Mouse (Mus musculus) kidney, embryonic 14.5 days (tissue): ENCODE measurements around the gene Lgals7. TPM values are rescaled to one million over a fixed set of nuclear protein-coding genes. Genes with fewer than 3 reads are reported as not detected.

Source experiments
- ATAC-seq: fragments of 200-750 bp; cut with Nextera tagmentation; 2 replicates; pipeline ENCODE4 v1.8.0; 2017; ENCODE audit warnings: moderate number of reproducible peaks, mild to moderate bottlenecking, moderate TSS enrichment, moderate library complexity; ENCODE audit not compliant: low FRiP score, low TSS enrichment
- H3K27ac ChIP-seq: fragments of 300-500 bp; sonication (generic); 2 replicates; pipeline ENCODE4 v1.5.1; 2014; ENCODE audit warnings: low read depth, mild to moderate bottlenecking, low read length, moderate library complexity, mixed read lengths
- H3K27me3 ChIP-seq: fragments of 300-500 bp; sonication (generic); 2 replicates; pipeline ENCODE4 v1.6.1; 2014; ENCODE audit warnings: mild to moderate bottlenecking, low read length; ENCODE audit not compliant: control insufficient read depth, insufficient read depth
- H3K36me3 ChIP-seq: fragments of 300-500 bp; sonication (generic); 2 replicates; pipeline ENCODE4 v1.6.1; 2014; ENCODE audit warnings: low read length, mixed read lengths; ENCODE audit not compliant: control insufficient read depth, insufficient read depth
- H3K4me1 ChIP-seq: fragments of 300-500 bp; sonication (generic); 2 replicates; pipeline ENCODE4 v1.6.1; 2014; ENCODE audit warnings: low read length, mixed read lengths; ENCODE audit not compliant: control insufficient read depth, insufficient read depth
- H3K4me2 ChIP-seq: fragments of 300-500 bp; sonication (generic); replicated peaks from 2 replicates; pipeline ENCODE4 v1.6.1; 2014; ENCODE audit warnings: low read depth, mild to moderate bottlenecking, low read length
- H3K4me3 ChIP-seq: fragments of 300-500 bp; sonication (generic); 2 replicates; pipeline ENCODE4 v1.5.1; 2014; ENCODE audit warnings: mild to moderate bottlenecking, low read length
- H3K9ac ChIP-seq: fragments of 300-500 bp; sonication (generic); 2 replicates; pipeline ENCODE4 v1.6.1; 2014; ENCODE audit warnings: low read depth, mild to moderate bottlenecking, low read length, moderate library complexity
- H3K9me3 ChIP-seq: fragments of 300-500 bp; sonication (generic); 2 replicates; pipeline ENCODE4 v1.6.1; 2016; ENCODE audit warnings: low read length; ENCODE audit not compliant: control insufficient read depth
- WGBS: fragments of 180-500 bp; shearing (Covaris S2); extraction: QIAGEN DNeasy Blood & Tissue Kit; methylation state at CpG from one replicate; pipeline ENCODE4 v1.1.7; 2014; 5-methylcytosine and 5-hydroxymethylcytosine counted together
- polyA plus RNA-seq: library from polyadenylated mRNA; unstranded; fragments of >200 nt; fragmentation: Nextera tagmentation; extraction: Ambion mirVana; gene quantifications from 2 replicates; pipeline ENCODE4 v1.2.1, GENCODE M21; 2014

Gene Lgals7
- polyA plus RNA-seq, 1 experiment from 2014 or later, result 1.1 TPM

DNA sequence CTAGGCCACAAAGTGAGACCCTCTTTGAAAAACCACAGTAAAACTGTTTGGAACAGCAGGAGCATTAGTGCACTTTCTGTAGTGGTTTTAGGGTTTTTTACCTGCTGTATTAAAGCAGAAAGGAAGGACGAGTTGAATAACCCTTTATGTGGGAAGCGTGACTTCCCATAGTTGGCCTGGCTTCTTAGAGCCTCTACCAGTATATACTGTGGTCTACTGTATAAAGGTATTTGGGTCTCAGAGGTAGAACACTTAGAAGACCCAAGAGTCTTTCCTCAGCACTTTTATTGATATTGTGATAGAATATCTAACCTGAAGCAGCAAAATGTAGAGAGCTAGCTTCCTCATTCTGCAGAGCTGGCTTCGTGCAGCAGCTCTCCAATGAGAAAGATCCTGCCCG is 44.1 kb upstream of the Lgals7 start:
- Histone ChIP-seq H3K4me3 (no peak overlapping the region), H3K4me1 (peaks cover 17% of the 10 kb centered on the region), H3K4me2 (no peak overlapping the region), H3K27ac (no peak overlapping the region), H3K27me3 (no peaks in the 10 kb centered on the region), H3K36me3 (peaks cover 84% of the 10 kb centered on the region), H3K9me3 (no peaks in the 10 kb centered on the region), H3K9ac (no peak overlapping the region)
- ATAC-seq, result no peak
- WGBS, result 88% methylated on average over 4 of the region's 4 CpGs

DNA sequence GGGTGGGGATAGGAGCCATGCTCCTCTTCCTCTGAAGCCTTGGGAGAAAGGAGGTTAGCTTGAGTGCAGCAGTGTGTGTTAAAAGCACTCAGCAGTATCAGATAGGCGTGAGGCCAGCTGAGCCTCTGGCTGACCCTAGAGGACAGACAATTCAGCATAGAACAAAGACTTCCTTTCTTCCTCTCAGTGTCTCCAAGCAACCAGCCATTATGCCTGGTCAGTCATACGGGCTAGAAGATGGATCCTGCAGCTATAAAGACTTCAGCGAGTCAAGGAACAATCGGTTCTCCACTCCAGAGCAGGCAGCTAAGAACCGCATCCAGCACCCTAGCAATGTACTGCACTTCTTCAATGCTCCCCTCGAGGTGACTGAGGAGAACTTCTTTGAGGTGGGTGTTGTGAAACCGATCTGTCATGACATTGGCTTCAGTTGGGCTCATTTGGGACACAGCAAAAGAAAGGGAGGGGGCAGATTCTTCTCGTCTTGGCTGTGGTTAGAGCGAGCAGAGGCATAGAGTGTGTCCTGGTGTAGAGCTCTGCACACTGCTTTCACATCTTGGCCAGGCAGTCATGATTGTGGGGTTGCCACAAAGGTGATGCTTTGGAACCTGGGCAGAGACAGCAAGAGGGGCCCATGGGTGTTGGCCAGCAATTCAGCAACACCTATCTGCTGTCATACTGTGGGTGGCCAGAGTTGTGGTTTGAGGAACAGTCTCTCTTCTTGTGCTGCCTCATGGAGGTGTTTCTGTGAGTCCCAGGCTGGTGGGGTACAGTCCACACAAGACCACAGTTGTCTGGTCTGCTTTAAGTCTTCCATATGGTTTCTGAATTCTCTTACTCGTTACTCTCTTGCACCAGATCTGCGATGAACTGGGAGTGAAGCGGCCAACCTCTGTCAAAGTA is 43.0 kb upstream of the Lgals7 start:
- Histone ChIP-seq H3K4me2 (no peak overlapping the region), H3K27ac (no peak overlapping the region), H3K27me3 (no peaks in the 10 kb centered on the region), H3K4me1 (peaks cover 10% of the 10 kb centered on the region), H3K9ac (no peak overlapping the region), H3K9me3 (no peaks in the 10 kb centered on the region), H3K36me3 (peaks cover 73% of the 10 kb centered on the region), H3K4me3 (no peak overlapping the region)
- 69% methylated on average over 12 of the region's 12 CpGs for WGBS
- ATAC-seq, result no peak

DNA sequence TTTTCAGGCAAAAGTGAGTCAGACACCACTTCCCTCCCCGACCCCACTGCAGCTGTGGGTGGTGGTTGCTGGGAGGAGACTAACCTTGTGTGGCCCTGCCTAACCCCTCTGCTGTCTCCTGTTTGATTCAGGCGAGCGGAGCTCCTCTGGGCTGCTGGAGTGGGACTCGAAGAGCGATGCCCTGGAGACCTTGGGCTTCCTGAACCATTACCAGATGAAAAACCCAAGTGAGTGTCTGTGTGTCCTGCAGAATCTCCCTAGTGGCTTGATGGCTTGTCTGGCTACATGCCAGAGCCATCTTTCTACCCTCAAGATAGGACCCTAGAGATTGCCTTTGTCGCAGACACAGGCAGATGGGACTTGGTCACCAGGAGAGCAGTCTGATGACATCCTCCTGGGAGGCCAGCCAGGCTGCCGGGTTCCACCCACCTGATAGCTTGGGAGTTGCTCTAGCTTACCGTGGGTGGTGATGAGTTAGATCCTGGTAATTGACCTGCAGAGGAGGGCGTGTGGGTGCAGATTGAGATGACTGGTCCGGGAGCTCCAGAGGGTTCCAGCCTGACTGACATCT is 42.3 kb upstream of the Lgals7 start:
- 68% methylated on average over 10 of the region's 10 CpGs for WGBS
- Histone ChIP-seq H3K4me3 (no peak overlapping the region), H3K27ac (no peak overlapping the region; the same call in 1 of the 2 replicates), H3K4me1 (peaks cover 7% of the 10 kb centered on the region), H3K27me3 (no peaks in the 10 kb centered on the region), H3K9me3 (no peaks in the 10 kb centered on the region), H3K9ac (peak overlapping the region; percentile 4; the same call in 1 of the 2 replicates), H3K36me3 (peaks cover 66% of the 10 kb centered on the region), H3K4me2 (no peak overlapping the region)
- no peak for ATAC-seq

DNA sequence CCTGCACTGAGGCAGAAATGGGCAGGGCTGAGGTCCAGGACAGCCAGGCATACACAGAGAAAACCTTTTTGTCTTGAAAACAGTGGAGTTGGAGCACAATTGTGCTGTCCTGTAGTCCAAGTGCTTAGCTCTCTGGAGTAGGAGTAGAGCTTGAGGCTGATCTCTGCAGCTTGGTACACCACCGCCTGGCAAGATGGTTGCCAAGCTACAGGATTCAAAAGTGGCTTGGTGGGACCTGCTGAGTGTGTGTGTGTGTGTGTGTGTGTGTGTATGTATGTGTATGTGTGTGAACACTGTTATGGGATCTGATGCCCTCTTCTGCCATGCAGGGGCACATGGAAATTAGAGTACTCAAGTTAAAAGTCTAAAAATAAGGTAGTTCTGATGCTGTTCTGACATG is 41.1 kb upstream of the Lgals7 start:
- ATAC-seq, result no peak
- no peaks in the 10 kb centered on the region for H3K27me3 ChIP-seq
- peaks cover 54% of the 10 kb centered on the region for H3K36me3 ChIP-seq
- no peaks in the 10 kb centered on the region for H3K9me3 ChIP-seq
- H3K4me1 ChIP-seq, result no peaks in the 10 kb centered on the region
- no peak overlapping the region for H3K4me2 ChIP-seq
- no peak overlapping the region for H3K4me3 ChIP-seq
- no peak overlapping the region for H3K9ac ChIP-seq
- H3K27ac ChIP-seq, result no peak overlapping the region
- WGBS, result 69% methylated on average over 1 of the region's 1 CpGs

DNA sequence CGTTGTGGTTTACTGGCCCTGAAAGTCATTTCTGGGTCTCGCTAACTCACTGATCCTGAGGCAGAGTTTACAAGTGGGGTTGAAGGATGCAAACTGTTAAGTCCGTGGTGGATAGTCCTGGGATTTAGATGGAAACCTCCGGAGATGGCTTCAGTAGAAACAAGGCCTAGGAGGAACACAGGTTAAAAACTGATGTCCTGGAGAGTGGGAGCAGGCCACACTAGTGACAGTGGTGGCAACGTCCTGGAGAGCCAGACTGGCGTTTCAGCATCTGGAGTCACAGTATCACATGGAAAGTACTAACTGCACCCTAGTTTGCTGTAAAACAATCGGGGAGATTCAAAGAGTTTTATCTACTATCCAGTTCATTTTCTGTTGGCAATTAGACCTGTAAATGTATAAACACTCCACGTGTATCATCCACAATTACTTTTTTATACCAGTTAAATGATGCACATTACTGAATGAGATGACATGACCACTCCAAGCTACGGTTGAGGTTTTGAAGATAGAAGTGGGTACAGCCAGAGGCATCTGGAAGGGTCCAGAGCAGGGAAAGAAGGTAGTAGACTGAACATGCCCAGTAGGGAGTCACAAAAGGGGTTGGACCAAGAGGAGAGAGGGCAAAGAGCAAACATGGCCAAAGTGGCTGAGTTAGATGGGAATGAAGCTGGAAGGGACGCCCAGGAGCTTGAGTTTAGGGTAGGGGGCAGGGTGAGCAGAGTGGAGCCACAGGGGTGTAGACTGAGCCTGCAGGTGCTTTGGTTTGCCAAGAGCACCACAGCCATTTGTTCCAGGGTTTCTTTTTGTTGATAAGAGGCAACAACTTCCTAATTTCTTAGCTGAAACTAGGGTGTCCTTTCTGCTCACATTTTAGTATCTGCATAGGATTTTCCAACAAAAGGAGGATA is 40.4 kb upstream of the Lgals7 start:
- no peak for ATAC-seq
- no peaks in the 10 kb centered on the region for H3K4me1 ChIP-seq
- H3K27ac ChIP-seq, result peak overlapping the region; percentile 30; the same call in 1 of the 2 replicates
- H3K36me3 ChIP-seq, result peaks cover 47% of the 10 kb centered on the region
- H3K4me3 ChIP-seq, result no peak overlapping the region
- H3K9ac ChIP-seq, result peak overlapping the region; percentile 28; the same call in 1 of the 2 replicates
- 59% methylated on average over 10 of the region's 10 CpGs for WGBS
- H3K27me3 ChIP-seq, result no peaks in the 10 kb centered on the region
- no peaks in the 10 kb centered on the region for H3K9me3 ChIP-seq
- H3K4me2 ChIP-seq, result no peak overlapping the region

DNA sequence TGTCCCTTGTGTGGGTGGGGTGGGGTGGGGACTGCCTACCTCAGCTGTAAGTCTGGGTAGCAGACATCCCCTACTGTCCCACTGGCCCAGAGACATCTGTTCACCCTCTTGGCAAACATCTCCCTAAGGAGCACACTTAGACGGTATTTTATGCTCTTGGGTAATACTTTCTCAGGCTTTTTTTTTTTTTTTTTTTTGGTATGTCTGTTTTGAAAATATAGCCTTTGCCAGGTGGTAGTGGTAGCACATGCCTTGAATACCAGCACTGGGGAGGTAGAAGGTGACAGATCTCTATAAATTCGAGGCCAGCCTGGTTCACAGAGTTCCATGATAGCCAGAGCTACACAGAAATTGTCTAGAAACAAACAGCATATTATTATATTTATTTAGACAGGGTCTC is 39.7 kb upstream of the Lgals7 start:
- peak overlapping the region; percentile 87; the same call in 1 of the 2 replicates for H3K27ac ChIP-seq
- H3K4me3 ChIP-seq, result no peak overlapping the region
- no peaks in the 10 kb centered on the region for H3K27me3 ChIP-seq
- H3K4me1 ChIP-seq, result no peaks in the 10 kb centered on the region
- ATAC-seq, result no peak
- peaks cover 40% of the 10 kb centered on the region for H3K36me3 ChIP-seq
- H3K9ac ChIP-seq, result peak overlapping the region; percentile 28; the same call in 1 of the 2 replicates
- no peak overlapping the region for H3K4me2 ChIP-seq
- no peaks in the 10 kb centered on the region for H3K9me3 ChIP-seq
- 48% methylated on average over 2 of the region's 2 CpGs for WGBS

DNA sequence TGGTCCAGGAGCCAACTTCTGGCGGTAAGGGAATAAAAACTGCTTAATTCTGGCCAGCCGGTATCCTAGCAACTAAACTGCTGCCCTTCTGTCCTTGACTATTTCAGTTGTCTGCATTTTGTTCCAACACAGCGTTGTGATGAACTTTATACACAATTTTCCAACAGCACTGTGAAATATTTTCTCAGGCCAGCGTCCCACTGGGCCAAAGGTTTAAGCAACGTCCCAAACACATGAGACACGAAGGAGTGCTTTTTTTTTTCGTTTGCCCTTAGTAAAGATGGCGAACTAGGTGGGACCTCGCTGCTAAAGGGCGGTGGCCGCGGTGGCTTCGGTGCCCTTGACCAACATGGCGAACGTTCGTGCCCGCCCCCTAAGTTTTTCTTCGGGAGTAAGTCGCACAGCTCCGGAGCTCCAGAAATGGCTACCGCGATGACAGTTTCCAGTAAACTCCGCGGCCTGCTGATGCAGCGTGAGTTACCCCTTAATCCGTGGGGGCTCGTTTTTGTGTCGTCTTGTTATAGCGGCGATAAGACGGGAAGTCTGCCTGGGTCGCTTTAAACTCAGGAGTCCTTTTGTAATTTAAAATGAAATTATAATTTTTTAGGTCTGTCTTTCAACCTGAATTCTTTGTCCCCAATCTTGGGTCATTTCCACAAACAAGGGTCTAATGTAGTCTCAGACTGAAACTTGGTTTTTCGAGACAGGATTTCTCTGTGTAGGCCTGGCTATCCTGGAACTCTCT is 38.5 kb upstream of the Lgals7 start, which contains the start of gene Ech1:
Gene Ech1, plus strand, starts transcription at position 277 of the 745 bp plus-strand sequence.
- Histone ChIP-seq H3K27me3 (no peaks in the 10 kb centered on the region), H3K4me3 (peak within 1 kb of the TSS; percentile 45), H3K9ac (peak within 1 kb of the TSS; percentile 66), H3K4me1 (no peaks in the 10 kb centered on the region), H3K27ac (peak within 1 kb of the TSS; percentile 87), H3K9me3 (peaks cover 2% of the 10 kb centered on the region; the same call in 1 of the 2 replicates), H3K4me2 (peak within 1 kb of the TSS; percentile 53), H3K36me3 (peaks cover 34% of the 10 kb centered on the region)
- ATAC-seq, result peak; percentile 72
- WGBS, result 3% methylated on average over 33 of the region's 33 CpGs
